Mouse (Mus musculus) brown adipose tissue, adult 24 weeks (tissue): ENCODE results near the gene Gcnt3. TPM values are rescaled to one million over a fixed set of nuclear protein-coding genes. Genes with fewer than 3 reads are reported as not detected.

Source experiments
- H3K27ac ChIP-seq: fragments of 200-500 bp; replicated peaks from 2 replicates; pipeline ENCODE4 v1.5.1; 2012; ENCODE audit warnings: low read depth, mild to moderate bottlenecking, low read length
- H3K4me1 ChIP-seq: fragments of 200-500 bp; 2 replicates; pipeline ENCODE4 v1.6.1; 2012; ENCODE audit warnings: low read length, mixed read lengths; ENCODE audit not compliant: control insufficient read depth, insufficient read depth, insufficient read length
- H3K4me3 ChIP-seq: fragments of 200-500 bp; 2 replicates; pipeline ENCODE4 v1.5.1; 2012; ENCODE audit warnings: low read depth, mild to moderate bottlenecking, low read length, moderate library complexity; ENCODE audit not compliant: insufficient read depth
- polyA plus RNA-seq: library from polyadenylated mRNA; stranded (reverse); fragments of >200 nt; gene quantifications from 2 replicates; pipeline ENCODE4 v1.2.4, GENCODE M21; 2012; ENCODE audit not compliant: missing spikeins, insufficient read depth, insufficient read length

Gcnt3 gene
- polyA plus RNA-seq, 1 experiment, result not detected

- Histone ChIP-seq H3K4me3 (no peak overlapping the region), H3K4me1 (peaks cover 4% of the 10 kb centered on the region), H3K27ac (no peak overlapping the region)
These were observed 38.6 kb downstream of the Gcnt3 start for GRCm38 (mm10) chr9:69999318-69999717.

GRCm38 (mm10) chr9:69994547-69994946 is 43.3 kb downstream of the Gcnt3 start:
- Histone ChIP-seq H3K4me1 (peaks cover 12% of the 10 kb centered on the region), H3K27ac (no peak overlapping the region), H3K4me3 (no peak overlapping the region)

DNA sequence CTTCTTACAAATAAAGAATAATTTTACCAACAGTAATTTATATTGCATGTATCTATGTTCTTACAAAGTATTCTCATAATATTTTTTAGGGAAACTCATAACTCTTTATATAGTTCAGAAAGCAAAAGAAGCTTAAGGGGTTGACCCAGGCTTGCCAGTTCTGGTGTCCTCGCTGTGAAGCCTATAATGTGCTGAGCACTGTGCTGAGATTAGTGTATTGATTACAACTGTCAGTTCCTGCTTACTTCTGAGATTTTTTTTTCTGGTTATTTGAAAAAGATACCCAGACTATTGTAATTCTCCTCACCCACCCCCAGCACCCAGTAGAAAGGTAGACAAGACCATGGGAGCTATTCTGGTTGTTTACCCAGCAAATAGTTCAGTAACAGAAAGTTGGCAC is 44.4 kb downstream of the Gcnt3 start:
- no peak overlapping the region for H3K27ac ChIP-seq
- peaks cover 12% of the 10 kb centered on the region for H3K4me1 ChIP-seq
- H3K4me3 ChIP-seq, result no peak overlapping the region

GRCm38 (mm10) chr9:69992841-69993277 is 45.0 kb downstream of the Gcnt3 start:
- Histone ChIP-seq H3K27ac (no peak overlapping the region), H3K4me1 (peaks cover 12% of the 10 kb centered on the region), H3K4me3 (no peak overlapping the region)

DNA sequence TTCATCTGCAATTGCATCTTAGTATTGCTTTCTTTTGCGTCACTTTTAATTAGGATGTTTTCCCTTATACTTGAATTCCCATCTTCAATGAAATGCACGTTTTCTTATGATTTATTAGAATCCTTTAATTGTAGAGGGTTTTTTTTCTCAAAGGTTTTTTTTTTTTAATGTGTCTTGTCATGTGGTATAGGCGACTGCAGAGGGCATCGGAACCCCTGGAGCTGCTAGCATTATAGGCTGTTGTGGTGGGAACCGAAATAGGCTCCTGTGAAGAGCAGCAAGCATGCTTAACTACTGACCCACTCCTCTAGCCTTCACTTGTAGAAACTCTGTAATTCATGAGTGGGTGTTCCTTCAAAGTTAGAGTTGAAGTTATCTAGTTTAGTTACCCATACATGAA is 47.5 kb downstream of the Gcnt3 start:
- H3K4me1 ChIP-seq, result peaks cover 12% of the 10 kb centered on the region
- peak overlapping the region; percentile 34; the same call in 1 of the 2 replicates for H3K4me3 ChIP-seq
- H3K27ac ChIP-seq, result no peak overlapping the region

DNA sequence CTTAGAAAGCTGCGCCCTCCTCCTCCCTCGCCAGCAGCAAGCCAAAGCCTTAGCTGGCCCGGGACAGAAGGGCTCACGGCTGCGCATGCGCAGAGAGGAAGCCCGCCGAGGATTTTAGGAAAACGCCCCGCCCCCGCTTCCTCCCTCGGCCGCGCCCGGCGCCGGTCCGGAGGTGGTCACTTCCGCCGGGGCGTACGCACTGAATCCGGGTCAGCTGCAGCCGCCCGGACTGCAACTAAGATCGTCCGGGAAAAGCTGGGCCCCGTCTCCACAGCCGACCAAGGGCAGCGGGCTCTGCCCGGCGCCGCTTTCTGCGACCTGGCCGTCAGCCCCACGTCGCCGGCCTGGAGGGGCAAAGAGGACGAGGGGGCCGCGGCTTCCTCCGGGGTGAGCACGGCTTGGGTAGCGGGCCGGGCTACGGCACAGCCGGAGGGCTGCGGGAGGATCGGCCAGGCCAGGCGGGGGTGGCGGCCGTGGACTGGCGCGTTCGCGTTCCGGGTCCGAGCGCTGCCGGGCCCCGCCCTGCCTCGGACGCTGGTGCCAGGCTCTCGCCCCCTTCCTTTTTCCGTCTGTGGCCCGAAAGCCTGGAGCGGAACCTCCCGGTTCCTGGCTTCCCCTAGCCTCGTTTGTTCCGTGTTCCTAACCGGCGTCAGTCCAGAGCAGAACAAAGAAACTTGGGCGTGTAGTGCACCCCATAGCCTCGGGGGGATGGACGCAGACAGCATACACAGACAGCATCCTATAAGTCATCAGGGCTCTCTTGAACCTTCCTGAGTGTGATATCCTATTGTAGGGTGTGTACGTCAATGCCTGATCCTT is 48.4 kb downstream of the Gcnt3 start, which contains the start of gene Bnip2:
Gene Bnip2, plus strand, starts transcription at position 164 of the 819 bp plus-strand sequence.
- Histone ChIP-seq H3K4me3 (peak within 1 kb of the TSS; percentile 93), H3K27ac (peak within 1 kb of the TSS; percentile 90), H3K4me1 (peaks cover 10% of the 10 kb centered on the region)

- Histone ChIP-seq H3K4me3 (peak overlapping the region; percentile 34), H3K27ac (peak overlapping the region; percentile 68), H3K4me1 (0 out of 2 replicates have a peak, but pooled peaks cover 6% of the 10 kb centered on the region)
These were observed 49.1 kb downstream of the Gcnt3 start for GRCm38 (mm10) chr9:69988706-69989302.

DNA sequence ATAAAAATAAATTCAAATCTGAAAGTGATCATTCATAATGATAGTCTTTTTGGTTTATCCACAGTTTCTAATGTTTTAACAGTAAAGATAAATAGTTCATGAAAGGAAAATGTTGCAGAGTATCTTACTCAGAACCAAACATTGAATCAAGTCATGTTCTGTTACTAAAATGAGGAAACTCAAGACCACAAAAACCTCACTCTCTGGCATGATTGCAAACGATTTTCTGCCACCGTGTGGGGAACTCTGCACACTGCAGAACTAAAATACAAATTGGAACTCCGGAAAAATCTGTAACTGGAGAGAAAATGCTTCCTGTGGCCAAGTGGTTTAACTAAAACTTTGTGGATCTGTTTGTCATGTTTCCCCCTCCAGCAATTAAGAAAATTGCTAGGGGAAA is 50.3 kb downstream of the Gcnt3 start:
- Histone ChIP-seq H3K4me3 (no peak overlapping the region), H3K27ac (no peak overlapping the region), H3K4me1 (0 out of 2 replicates have a peak, but pooled peaks cover 6% of the 10 kb centered on the region)

- Histone ChIP-seq H3K27ac (no peak overlapping the region), H3K4me3 (no peak overlapping the region), H3K4me1 (no peaks in the 10 kb centered on the region)
These were observed 51.3 kb downstream of the Gcnt3 start for GRCm38 (mm10) chr9:69986571-69986970.

GRCm38 (mm10) chr9:69986063-69986462 is 51.8 kb downstream of the Gcnt3 start:
- Histone ChIP-seq H3K27ac (no peak overlapping the region), H3K4me3 (no peak overlapping the region), H3K4me1 (no peaks in the 10 kb centered on the region)

DNA sequence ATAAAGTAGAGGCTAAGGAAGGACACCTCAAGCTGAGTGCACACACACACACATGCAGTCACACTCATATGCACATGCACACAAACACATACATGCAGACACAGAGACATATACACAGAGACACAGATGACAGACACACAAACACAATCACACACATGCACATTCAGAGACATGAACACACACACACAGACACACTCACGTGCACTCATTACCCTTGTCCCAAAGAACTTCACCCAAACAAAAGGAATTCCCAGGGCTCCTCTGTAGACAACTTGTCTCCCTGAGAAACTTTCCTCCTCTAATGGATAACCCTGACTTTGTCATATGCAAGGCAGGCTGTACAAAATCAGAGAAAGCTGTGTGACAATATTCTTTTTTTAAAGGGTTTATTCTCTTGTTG is 52.4 kb downstream of the Gcnt3 start:
- Histone ChIP-seq H3K4me1 (no peaks in the 10 kb centered on the region), H3K27ac (no peak overlapping the region), H3K4me3 (no peak overlapping the region)

Other genes with a start within 250 kb of the Gcnt3 start
- gene Bnip2, start 48.6 kb downstream of the Gcnt3 start, polyA plus RNA-seq, result 61.4 and 68.1 TPM in 2 replicates
- gene Gtf2a2, start 25.5 kb downstream of the Gcnt3 start, polyA plus RNA-seq, result 107 and 119 TPM in 2 replicates
- gene Fam81a, start 104.5 kb upstream of the Gcnt3 start, polyA plus RNA-seq, result not detected in 2 replicates
- gene Myo1e, start 169.3 kb upstream of the Gcnt3 start, polyA plus RNA-seq, result 2.0 and 2.9 TPM in 2 replicates